In genomic region chr12:108284455-108285224, GRCm38 (mm10) we compare ENCODE assay signal across 11 mouse cellular contexts. TPM values are rescaled to one million over a fixed set of nuclear protein-coding genes. Genes with fewer than 3 reads are reported as not detected.
DNase-seq lines count a peak whose midpoint lies in the region; ATAC-seq and TF ChIP-seq lines count a peak whose summit lies in the region.
"Had no signal": no experiment of that assay in that cellular context is flagged by ENCODE, and none has a peak within 500 bp of the region (broad histone marks: within the 10 kb centered on the region; RNA-seq: fewer than 3 reads in every experiment).

No protein-coding gene starts in this region.

- TF ChIP-seq POLR2A in lung, adult 2 months (IDR thresholded peaks at IDR 0.05; ENCODE audit: borderline replicate concordance, extremely low read depth, low read depth, low read length), result no peak

- peak; percentile 26; the same call in 1 of the 2 replicates for ATAC-seq in lung, embryonic 14.5 days (ENCODE audit: insufficient read depth)
- peak; percentile 58 for ATAC-seq in forebrain, embryonic 11.5 days (replicated peaks; ENCODE audit: low FRiP score)
- no peak for ATAC-seq in limb, embryonic 11.5 days (ENCODE audit: insufficient number of reproducible peaks, low FRiP score, low TSS enrichment, low read depth)
- ATAC-seq in stomach, embryonic 14.5 days (ENCODE audit: insufficient number of reproducible peaks, insufficient read depth, low FRiP score, low read depth), result no peak

- 34% methylated on average over 13 of the region's 14 CpGs for WGBS in lung, embryonic 14.5 days
- 52% methylated on average over 14 of the region's 14 CpGs for WGBS in lung, adult 2 months
- 33% methylated on average over 13 of the region's 14 CpGs for WGBS in forebrain, embryonic 11.5 days
- 33% methylated on average over 14 of the region's 14 CpGs for WGBS in limb, embryonic 11.5 days
- 37% methylated on average over 14 of the region's 14 CpGs for WGBS in stomach, embryonic 14.5 days

- peaks cover 6% of the 10 kb centered on the region; the same call in 1 of the 2 replicates for H3K4me1 ChIP-seq in lung, embryonic 14.5 days (ENCODE audit: insufficient read depth)
- H3K4me1 ChIP-seq in lung, adult 2 months (ENCODE audit: control insufficient read depth, insufficient read depth, low read length), result no peaks in the 10 kb centered on the region
- H3K4me1 ChIP-seq in forebrain, embryonic 11.5 days (replicated peaks; ENCODE audit: control insufficient read depth, insufficient read depth, low read length), result peaks cover 11% of the 10 kb centered on the region
- H3K4me1 ChIP-seq in limb, embryonic 11.5 days (ENCODE audit: control insufficient read depth, insufficient read depth, low read length), result peaks cover 10% of the 10 kb centered on the region
- peaks cover 11% of the 10 kb centered on the region; the same call in 1 of the 2 replicates for H3K4me1 ChIP-seq in stomach, embryonic 14.5 days (ENCODE audit: control insufficient read depth, insufficient read depth, low read length)

- H3K27ac ChIP-seq in lung, embryonic 14.5 days (ENCODE audit: low read depth), result peak overlapping the region; percentile 25
- peak overlapping the region; percentile 60 for H3K27ac ChIP-seq in forebrain, embryonic 11.5 days (ENCODE audit: low read depth, low read length)
- H3K27ac ChIP-seq in limb, embryonic 11.5 days (replicated peaks; ENCODE audit: low read depth, low read length), result no peak overlapping the region
- H3K27ac ChIP-seq in stomach, embryonic 14.5 days (ENCODE audit: low read length), result no peak overlapping the region
- H3K27ac ChIP-seq: limb, embryonic 13.5 days had no signal

- no peaks in the 10 kb centered on the region for H3K36me3 ChIP-seq in lung, embryonic 14.5 days (ENCODE audit: insufficient read depth)
- H3K36me3 ChIP-seq in forebrain, embryonic 11.5 days (ENCODE audit: control insufficient read depth, insufficient read depth, low read length), result no peaks in the 10 kb centered on the region
- no peaks in the 10 kb centered on the region for H3K36me3 ChIP-seq in limb, embryonic 11.5 days (ENCODE audit: control insufficient read depth, insufficient read depth, low read length)
- no peaks in the 10 kb centered on the region for H3K36me3 ChIP-seq in stomach, embryonic 14.5 days (ENCODE audit: control insufficient read depth, insufficient read depth, low read length)
- H3K36me3 ChIP-seq: limb, embryonic 13.5 days had no signal

- no peak overlapping the region for H3K4me2 ChIP-seq in lung, embryonic 14.5 days
- H3K4me2 ChIP-seq in forebrain, embryonic 11.5 days (ENCODE audit: low read depth, low read length, severe bottlenecking), result peak overlapping the region; percentile 29; the same call in 1 of the 2 replicates
- H3K4me2 ChIP-seq in limb, embryonic 11.5 days (ENCODE audit: low read depth, severe bottlenecking), result peak overlapping the region; percentile 11; the same call in 1 of the 2 replicates
- 0 out of 2 replicates have a peak overlapping the region, but pooled peaks have one; percentile 10 for H3K4me2 ChIP-seq in stomach, embryonic 14.5 days (replicated peaks; ENCODE audit: low read depth, low read length)
- H3K4me2 ChIP-seq: limb, embryonic 13.5 days had no signal

- TF ChIP-seq CTCF in lung, embryonic 14.5 days (IDR thresholded peaks at IDR 0.05; ENCODE audit: low read depth), result no peak; the same call in 1 of the 2 replicates
- TF ChIP-seq CTCF in lung, adult 2 months (IDR thresholded peaks at IDR 0.05; ENCODE audit: insufficient read depth, low read length), result no peak

- intact Hi-C loops in left cerebral cortex, postnatal 14 days (cut with DNase I), result no loop called here

- no peaks in the 10 kb centered on the region for H3K9me3 ChIP-seq in lung, embryonic 14.5 days (ENCODE audit: low read depth, low read length)
- H3K9me3 ChIP-seq in forebrain, embryonic 11.5 days (ENCODE audit: control insufficient read depth, low read length), result no peaks in the 10 kb centered on the region
- H3K9me3 ChIP-seq in limb, embryonic 11.5 days (ENCODE audit: control insufficient read depth, low read length), result no peaks in the 10 kb centered on the region
- H3K9me3 ChIP-seq in stomach, embryonic 14.5 days (ENCODE audit: control insufficient read depth, low read depth, low read length), result no peaks in the 10 kb centered on the region
- H3K9me3 ChIP-seq: limb, embryonic 13.5 days had no signal

- DNase-seq in lung, embryonic 14.5 days, result peak; percentile 55
- DNase-seq in lung, adult 2 months, result no peak
- no peak for DNase-seq in forebrain, embryonic 11.5 days (ENCODE audit: low spot score)
- peak; percentile 39 for DNase-seq in limb, embryonic 11.5 days (ENCODE audit: low spot score)
- no peak for DNase-seq in left cerebral cortex, postnatal 14 days (ENCODE audit: low spot score in 2 of 2)
- no peak for DNase-seq in urinary bladder, postnatal 36 days (ENCODE audit: low spot score in 2 of 2)
- DNase-seq: cerebellum, adult 11 months; gastrocnemius, postnatal 36 days; thymus, postnatal 25 days had no signal

- H3K4me3 ChIP-seq in lung, embryonic 14.5 days (ENCODE audit: low read depth, low read length), result no peak overlapping the region
- no peak overlapping the region for H3K4me3 ChIP-seq in lung, adult 2 months (replicated peaks; ENCODE audit: extremely low read depth, low read depth, low read length)
- no peak overlapping the region for H3K4me3 ChIP-seq in forebrain, embryonic 11.5 days (ENCODE audit: low read depth, low read length)
- no peak overlapping the region for H3K4me3 ChIP-seq in limb, embryonic 11.5 days (ENCODE audit: low read depth, low read length)
- H3K4me3 ChIP-seq in stomach, embryonic 14.5 days (ENCODE audit: low read depth, low read length), result no peak overlapping the region
- H3K4me3 ChIP-seq: limb, embryonic 13.5 days had no signal

- no peaks in the 10 kb centered on the region for H3K27me3 ChIP-seq in lung, embryonic 14.5 days (ENCODE audit: insufficient read depth, low read length)
- H3K27me3 ChIP-seq in forebrain, embryonic 11.5 days (ENCODE audit: control insufficient read depth, insufficient read depth, low read length), result no peaks in the 10 kb centered on the region
- H3K27me3 ChIP-seq in limb, embryonic 11.5 days (ENCODE audit: control insufficient read depth, insufficient read depth, low read length), result no peaks in the 10 kb centered on the region
- no peaks in the 10 kb centered on the region for H3K27me3 ChIP-seq in stomach, embryonic 14.5 days (ENCODE audit: control insufficient read depth, insufficient read depth, low read length)

- no peak overlapping the region for H3K9ac ChIP-seq in lung, embryonic 14.5 days
- peak overlapping the region; percentile 47 for H3K9ac ChIP-seq in forebrain, embryonic 11.5 days (ENCODE audit: low read length)
- no peak overlapping the region for H3K9ac ChIP-seq in limb, embryonic 11.5 days (ENCODE audit: low read length)
- H3K9ac ChIP-seq in stomach, embryonic 14.5 days (replicated peaks; ENCODE audit: low read depth, low read length), result no peak overlapping the region
- H3K9ac ChIP-seq: limb, embryonic 13.5 days had no signal

RNA-seq across cellular contexts. Expression of gene Ccdc85c, which starts 9.4 kb away (rescaled TPM):
- 8.3 and 8.6 TPM in 2 replicates for polyA plus RNA-seq in lung, embryonic 14.5 days (2014; fragmentation: Nextera tagmentation; extraction: Ambion mirVana)
- 22.2 and 22.5 TPM in 2 replicates for polyA plus RNA-seq in lung, adult 2 months (2012; rRNA removed)
- 18.0 and 18.8 TPM in 2 replicates for polyA plus RNA-seq in forebrain, embryonic 11.5 days (2014; fragmentation: Nextera tagmentation; extraction: Ambion mirVana)
- polyA plus RNA-seq in limb, embryonic 11.5 days (2014; fragmentation: Nextera tagmentation; extraction: Ambion mirVana), result 7.2 and 7.3 TPM in 2 replicates
- polyA plus RNA-seq in stomach, embryonic 14.5 days (2014; fragmentation: Nextera tagmentation; extraction: Ambion mirVana), result 8.9 and 10.2 TPM in 2 replicates
- 10 to 100 TPM; 63.8 to 64.7 TPM for total RNA-seq in left cerebral cortex, postnatal 14 days (2021)

RNA-seq across cellular contexts. Expression of gene Hhipl1, which starts 21.4 kb away (rescaled TPM):
- polyA plus RNA-seq in lung, embryonic 14.5 days (2014; fragmentation: Nextera tagmentation; extraction: Ambion mirVana), result 0.76 and 0.82 TPM in 2 replicates
- polyA plus RNA-seq in lung, adult 2 months (2012; rRNA removed), result 1.3 and 1.8 TPM in 2 replicates
- polyA plus RNA-seq in forebrain, embryonic 11.5 days (2014; fragmentation: Nextera tagmentation; extraction: Ambion mirVana), result 2.5 and 3.0 TPM in 2 replicates
- 0.09 and 0.32 TPM in 2 replicates for polyA plus RNA-seq in limb, embryonic 11.5 days (2014; fragmentation: Nextera tagmentation; extraction: Ambion mirVana)
- 0.69 and 0.72 TPM in 2 replicates for polyA plus RNA-seq in stomach, embryonic 14.5 days (2014; fragmentation: Nextera tagmentation; extraction: Ambion mirVana)
- 1 to 10 TPM; 6.4 to 8.5 TPM for total RNA-seq in left cerebral cortex, postnatal 14 days (2021)

RNA-seq across cellular contexts. Expression of gene Cyp46a1, which starts 49.5 kb away (rescaled TPM):
- polyA plus RNA-seq in lung, embryonic 14.5 days (2014; fragmentation: Nextera tagmentation; extraction: Ambion mirVana), result 3.9 and 4.4 TPM in 2 replicates
- 1.6 and 3.0 TPM in 2 replicates for polyA plus RNA-seq in lung, adult 2 months (2012; rRNA removed)
- 16.3 and 18.4 TPM in 2 replicates for polyA plus RNA-seq in forebrain, embryonic 11.5 days (2014; fragmentation: Nextera tagmentation; extraction: Ambion mirVana)
- 1.4 and 1.8 TPM in 2 replicates for polyA plus RNA-seq in limb, embryonic 11.5 days (2014; fragmentation: Nextera tagmentation; extraction: Ambion mirVana)
- polyA plus RNA-seq in stomach, embryonic 14.5 days (2014; fragmentation: Nextera tagmentation; extraction: Ambion mirVana), result 6.5 and 8.7 TPM in 2 replicates
- total RNA-seq in left cerebral cortex, postnatal 14 days (2021), result 100 to 1,000 TPM; 258 to 270 TPM

Comparison
In these comparisons a context has a peak if more than half of its experiments do, and no peak if none do; other contexts are left out.
1. DNase-seq: peak in lung, embryonic 14.5 days (single experiment) and limb, embryonic 11.5 days (single experiment); none in lung, adult 2 months (single experiment), forebrain, embryonic 11.5 days (single experiment), left cerebral cortex, postnatal 14 days (0 of 2) and urinary bladder, postnatal 36 days (0 of 2).
2. ATAC-seq: peak in lung, embryonic 14.5 days (single experiment) and forebrain, embryonic 11.5 days (single experiment); none in limb, embryonic 11.5 days (single experiment) and stomach, embryonic 14.5 days (single experiment).
3. H3K27ac ChIP-seq: peak in lung, embryonic 14.5 days (single experiment) and forebrain, embryonic 11.5 days (single experiment); none in limb, embryonic 11.5 days (single experiment) and stomach, embryonic 14.5 days (single experiment).